In genomic region chr13:90729078-90729477, GRCm38 (mm10) we compare ENCODE assay signal across 9 mouse cellular contexts.
DNase-seq lines count a peak whose midpoint lies in the region.
"Had no signal": no experiment of that assay in that cellular context is flagged by ENCODE, and none has a peak within 500 bp of the region (broad histone marks: within the 10 kb centered on the region; RNA-seq: fewer than 3 reads in every experiment).

No protein-coding gene starts in this region.

- intact Hi-C loops in left cerebral cortex, postnatal 10 days (cut with DNase I): no loop called here

- DNase-seq in cerebellum, postnatal 36 days: peak; percentile 3 to 5
- no peak for DNase-seq in cerebellum, adult 8-10 months
- peak; percentile 9 to 25 for DNase-seq in left cerebral cortex, postnatal 10 days (ENCODE audit: extremely low spot score in 1 of 2, low spot score in 2 of 2)
- no peak for DNase-seq in left cerebral cortex, adult 8-10 months (ENCODE audit: low spot score in 2 of 2)
- peak; percentile 58 for DNase-seq in fat pad, adult 2 months (ENCODE audit: extremely low read depth, low read depth, low spot score)
- DNase-seq in kidney, postnatal 14 days: peak; percentile 24
- no peak for DNase-seq in layer of hippocampus, adult 9-10 months (ENCODE audit: low spot score)
- DNase-seq in lung, postnatal 4 days: no peak
- DNase-seq: thymus, postnatal 36 days had no signal

Comparison
In these comparisons a context has a peak if more than half of its experiments do, and no peak if none do; other contexts are left out.
1. DNase-seq: peak in cerebellum, postnatal 36 days (2 of 2), left cerebral cortex, postnatal 10 days (2 of 2), fat pad, adult 2 months (single experiment) and kidney, postnatal 14 days (single experiment); none in cerebellum, adult 8-10 months (single experiment), left cerebral cortex, adult 8-10 months (0 of 2), layer of hippocampus, adult 9-10 months (single experiment) and lung, postnatal 4 days (0 of 2).